Mouse (Mus musculus): ENCODE measurements at regions not wholly inside any gene's neighbourhood (a gene's known extent, or its start where the extent isn't known, plus 50 kb on each side); places are given as distances from the start of the nearest gene placed in this dataset.
"Not testable (repeated sequence)": the region's sequence is repeated elsewhere in the genome, so short reads cannot be mapped to it uniquely, and the experiment has no call there.

GRCm38 (mm10) chr1:96626271-96626670, 245.7 kb downstream of the Slco4c1 start:
- H3K27me3 ChIP-seq (ENCODE audit: control insufficient read depth, insufficient read depth, insufficient read length) = no peaks in the 10 kb centered on the region
- no peaks in the 10 kb centered on the region for H3K79me3 ChIP-seq (ENCODE audit: low read depth)
- H3K79me2 ChIP-seq (ENCODE audit: control insufficient read depth, insufficient read depth) = no peaks in the 10 kb centered on the region
- H3K36me3 ChIP-seq (ENCODE audit: control insufficient read depth, insufficient read depth) = no peaks in the 10 kb centered on the region
- no peak overlapping the region for H3K4me3 ChIP-seq (ENCODE audit: insufficient read depth, poor library complexity, severe bottlenecking)
- TF ChIP-seq MAX (IDR thresholded peaks at IDR 0.05) = no peak
- no peak overlapping the region for H3ac ChIP-seq (ENCODE audit: control insufficient read depth, insufficient read length, low read depth)

- H3K79me3 ChIP-seq (ENCODE audit: low read depth); H3K4me3 ChIP-seq (ENCODE audit: insufficient read depth, poor library complexity, severe bottlenecking); H3K27me3 ChIP-seq (ENCODE audit: control insufficient read depth, insufficient read depth, insufficient read length); H3K79me2 ChIP-seq (ENCODE audit: control insufficient read depth, insufficient read depth); H3ac ChIP-seq (ENCODE audit: control insufficient read depth, insufficient read length, low read depth); H3K36me3 ChIP-seq (ENCODE audit: control insufficient read depth, insufficient read depth): not testable (repeated sequence)
Observed at GRCm38 (mm10) chr1:96625326-96625725, 246.6 kb downstream of the Slco4c1 start.

GRCm38 (mm10) chr1:96596141-96596540, 275.8 kb downstream of the Slco4c1 start:
- TF ChIP-seq MAX (IDR thresholded peaks at IDR 0.05) = no peak
- TF ChIP-seq FOSL1 (IDR thresholded peaks at IDR 0.05; ENCODE audit: insufficient read depth, low read length, poor library complexity, severe bottlenecking) = no peak
- no peak for TF ChIP-seq MYOD1 (IDR thresholded peaks at IDR 0.05; ENCODE audit: control insufficient read depth, insufficient read length, low read depth)
- TF ChIP-seq CTCF (IDR thresholded peaks at IDR 0.05; ENCODE audit: control insufficient read depth, insufficient read depth, insufficient read length) = no peak
- Histone ChIP-seq H3K79me3 (ENCODE audit: low read depth) (no peaks in the 10 kb centered on the region), H3ac (ENCODE audit: control insufficient read depth, insufficient read length, low read depth) (no peak overlapping the region), H3K4me3 (ENCODE audit: insufficient read depth, poor library complexity, severe bottlenecking) (no peak overlapping the region), H3K79me2 (ENCODE audit: control insufficient read depth, insufficient read depth) (no peaks in the 10 kb centered on the region), H3K27me3 (ENCODE audit: control insufficient read depth, insufficient read depth, insufficient read length) (no peaks in the 10 kb centered on the region), H3K36me3 (ENCODE audit: control insufficient read depth, insufficient read depth) (no peaks in the 10 kb centered on the region)

DNA sequence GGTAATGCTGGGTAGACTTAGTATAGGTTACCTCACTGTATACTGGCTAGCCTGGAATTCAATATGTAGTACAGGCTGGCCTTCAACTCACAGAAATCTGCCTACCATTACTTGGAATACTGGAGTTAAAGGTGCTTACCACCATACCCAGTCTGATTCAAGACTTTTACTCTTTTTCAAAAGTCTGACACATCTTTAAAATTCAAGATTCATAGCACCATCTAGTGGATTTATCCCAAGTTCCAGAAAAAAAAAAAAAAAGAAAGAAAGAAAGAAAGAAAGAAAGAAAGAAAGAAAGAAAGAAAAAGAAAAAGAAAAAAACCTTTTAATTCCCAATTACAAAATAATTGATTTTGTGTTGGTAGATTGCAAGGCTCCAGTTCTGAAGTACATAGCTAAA, 302.7 kb downstream of the Slco4c1 start:
- Histone ChIP-seq H3K4me3 (ENCODE audit: insufficient read depth, poor library complexity, severe bottlenecking) (no peak overlapping the region), H3ac (ENCODE audit: control insufficient read depth, insufficient read length, low read depth) (no peak overlapping the region), H3K79me2 (ENCODE audit: control insufficient read depth, insufficient read depth) (no peaks in the 10 kb centered on the region), H3K79me3 (ENCODE audit: low read depth) (no peaks in the 10 kb centered on the region), H3K36me3 (ENCODE audit: control insufficient read depth, insufficient read depth) (no peaks in the 10 kb centered on the region), H3K27me3 (ENCODE audit: control insufficient read depth, insufficient read depth, insufficient read length) (no peaks in the 10 kb centered on the region)
- TF ChIP-seq CEBPB (IDR thresholded peaks at IDR 0.05; ENCODE audit: low read depth) = no peak

- H3K27me3 ChIP-seq (ENCODE audit: control insufficient read depth, insufficient read depth, insufficient read length) = no peaks in the 10 kb centered on the region
- no peaks in the 10 kb centered on the region for H3K79me2 ChIP-seq (ENCODE audit: control insufficient read depth, insufficient read depth)
- TF ChIP-seq MAX (IDR thresholded peaks at IDR 0.05) (no peak), FOSL1 (IDR thresholded peaks at IDR 0.05; ENCODE audit: insufficient read depth, low read length, poor library complexity, severe bottlenecking) (no peak), USF1 (IDR thresholded peaks at IDR 0.05; ENCODE audit: low read depth) (no peak), MYOD1 (IDR thresholded peaks at IDR 0.05; ENCODE audit: control insufficient read depth, insufficient read length, low read depth) (no peak), MYOG (IDR thresholded peaks at IDR 0.05; ENCODE audit: control insufficient read depth, extremely low read depth, insufficient read length) (no peak), CTCF (IDR thresholded peaks at IDR 0.05; ENCODE audit: control insufficient read depth, insufficient read depth, insufficient read length) (no peak), CEBPB (IDR thresholded peaks at IDR 0.05; ENCODE audit: low read depth) (no peak)
- no peak overlapping the region for H3ac ChIP-seq (ENCODE audit: control insufficient read depth, insufficient read length, low read depth)
- no peaks in the 10 kb centered on the region for H3K36me3 ChIP-seq (ENCODE audit: control insufficient read depth, insufficient read depth)
- H3K79me3 ChIP-seq (ENCODE audit: low read depth) = no peaks in the 10 kb centered on the region
- no peak overlapping the region for H3K4me3 ChIP-seq (ENCODE audit: insufficient read depth, poor library complexity, severe bottlenecking)
Observed at GRCm38 (mm10) chr1:96563279-96563910, 308.6 kb downstream of the Slco4c1 start.

- no peaks in the 10 kb centered on the region for H3K36me3 ChIP-seq (ENCODE audit: control insufficient read depth, insufficient read depth)
- no peak overlapping the region for H3K4me3 ChIP-seq (ENCODE audit: insufficient read depth, poor library complexity, severe bottlenecking)
- H3K79me2 ChIP-seq (ENCODE audit: control insufficient read depth, insufficient read depth) = no peaks in the 10 kb centered on the region
- H3K79me3 ChIP-seq (ENCODE audit: low read depth) = no peaks in the 10 kb centered on the region
- TF ChIP-seq USF1 (IDR thresholded peaks at IDR 0.05; ENCODE audit: low read depth) (no peak), CEBPB (IDR thresholded peaks at IDR 0.05; ENCODE audit: low read depth) (no peak), MYOD1 (IDR thresholded peaks at IDR 0.05; ENCODE audit: control insufficient read depth, insufficient read length, low read depth) (no peak), MAX (IDR thresholded peaks at IDR 0.05) (no peak), CTCF (IDR thresholded peaks at IDR 0.05; ENCODE audit: control insufficient read depth, insufficient read depth, insufficient read length) (no peak), MYOG (IDR thresholded peaks at IDR 0.05; ENCODE audit: control insufficient read depth, extremely low read depth, insufficient read length) (no peak), FOSL1 (IDR thresholded peaks at IDR 0.05; ENCODE audit: insufficient read depth, low read length, poor library complexity, severe bottlenecking) (no peak)
- no peak overlapping the region for H3ac ChIP-seq (ENCODE audit: control insufficient read depth, insufficient read length, low read depth)
- no peaks in the 10 kb centered on the region for H3K27me3 ChIP-seq (ENCODE audit: control insufficient read depth, insufficient read depth, insufficient read length)
Observed at GRCm38 (mm10) chr1:96556258-96556657, 315.7 kb downstream of the Slco4c1 start.

DNA sequence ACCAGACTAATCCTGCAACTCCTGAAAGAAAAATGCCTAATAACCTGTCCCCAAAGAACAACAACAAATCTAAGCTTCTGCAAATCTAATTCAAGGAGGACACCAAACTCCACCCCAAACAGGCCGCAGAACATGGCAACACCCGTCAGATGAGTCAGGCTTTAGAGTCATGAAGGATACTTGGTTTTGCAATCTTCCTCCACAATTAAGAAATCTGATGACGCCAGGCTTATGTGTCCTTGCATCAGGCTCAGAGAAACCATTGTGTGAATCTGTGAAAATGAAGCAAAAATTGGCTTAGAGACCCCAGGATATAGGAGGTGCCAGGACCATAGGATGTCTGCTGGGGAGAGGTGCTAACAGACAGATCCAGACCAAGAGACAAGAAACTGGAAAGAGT, 352.6 kb downstream of the Slco4c1 start:
- no peaks in the 10 kb centered on the region for H3K79me3 ChIP-seq (ENCODE audit: low read depth)
- H3K36me3 ChIP-seq (ENCODE audit: control insufficient read depth, insufficient read depth) = no peaks in the 10 kb centered on the region
- no peaks in the 10 kb centered on the region for H3K79me2 ChIP-seq (ENCODE audit: control insufficient read depth, insufficient read depth)
- H3K4me3 ChIP-seq (ENCODE audit: insufficient read depth, poor library complexity, severe bottlenecking) = no peak overlapping the region
- no peaks in the 10 kb centered on the region for H3K27me3 ChIP-seq (ENCODE audit: control insufficient read depth, insufficient read depth, insufficient read length)
- H3ac ChIP-seq (ENCODE audit: control insufficient read depth, insufficient read length, low read depth) = no peak overlapping the region
- TF ChIP-seq USF1 (IDR thresholded peaks at IDR 0.05; ENCODE audit: low read depth) = no peak
- peak; percentile 84 for TF ChIP-seq CEBPB (IDR thresholded peaks at IDR 0.05; ENCODE audit: low read depth)
